Mouse (Mus musculus): ENCODE data around the gene Gpsm2.

DNA sequence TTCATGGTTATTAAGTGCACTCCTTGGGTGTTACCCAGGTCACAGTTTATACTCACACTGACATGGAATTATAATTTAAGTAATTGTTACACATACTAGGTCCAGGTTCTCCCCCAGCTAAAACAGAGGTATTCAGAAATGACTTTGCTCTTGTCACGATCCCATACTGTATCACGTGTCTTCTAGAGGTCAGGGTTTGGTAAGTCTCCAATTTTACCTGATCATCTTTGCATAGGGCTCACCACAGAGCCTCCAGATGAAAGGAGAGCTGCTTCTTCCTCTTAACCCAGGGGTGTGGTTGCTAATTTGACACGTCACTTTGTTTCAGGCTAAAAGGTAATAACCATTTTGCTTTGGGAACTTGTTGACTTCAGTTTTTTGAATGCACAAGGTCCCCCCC, 77.3 kb downstream of the Gpsm2 start:
- TF ChIP-seq CTCF (IDR thresholded peaks at IDR 0.05; ENCODE audit: control insufficient read depth, insufficient read depth, insufficient replicate concordance, low read depth, low read length) (no peak), POLR2A (IDR thresholded peaks at IDR 0.05; ENCODE audit: control insufficient read depth, low read depth, low read length) (no peak)

Measured in testis, adult 2 months (tissue).